Mouse (Mus musculus) liver, postnatal 0 days (tissue): ENCODE measurements at regions not wholly inside any gene's neighbourhood (a gene's known extent, or its start where the extent isn't known, plus 50 kb on each side); places are given as distances from the start of the nearest gene placed in this dataset.

Source experiments
- CTCF ChIP-seq: sonication (generic); IDR thresholded peaks from 2 replicates; pipeline ENCODE4 v1.5.1; 2016; ENCODE audit warnings: antibody characterized with exemption, low read depth
- EP300 ChIP-seq: IDR thresholded peaks from 2 replicates; pipeline ENCODE4 v1.6.1; 2016; ENCODE audit warnings: antibody characterized with exemption, low read depth, mild to moderate bottlenecking

- TF ChIP-seq CTCF (no peak), EP300 (no peak)
Measured at GRCm38 (mm10) chr11:12535063-12535462, 70.3 kb upstream of the Cobl start.
